ENCODE assay signal across 8 mouse cellular contexts in the genomic region with DNA sequence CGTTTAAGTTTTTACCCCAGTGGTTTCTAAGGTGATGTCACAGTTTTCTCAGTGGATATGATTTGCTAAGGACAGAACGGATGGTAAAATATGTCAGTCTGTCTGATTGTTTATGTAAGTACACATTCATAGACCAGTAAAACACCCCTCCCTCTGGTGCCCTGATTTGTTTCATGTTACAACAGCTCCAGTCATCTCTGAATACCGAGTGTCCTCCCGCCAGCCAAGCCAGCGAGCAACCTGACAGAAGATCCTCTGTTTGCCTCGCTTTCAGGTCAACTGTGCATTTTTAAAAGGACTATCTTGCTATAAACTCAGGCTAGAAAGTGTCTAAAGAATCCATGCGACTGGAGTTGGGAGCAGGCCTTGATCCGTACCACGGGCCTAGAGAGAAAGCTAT. TPM values are rescaled to one million over a fixed set of nuclear protein-coding genes. Genes with fewer than 3 reads are reported as not detected.
DNase-seq lines count a peak whose midpoint lies in the region; ATAC-seq and TF ChIP-seq lines count a peak whose summit lies in the region.
"Had no signal": no experiment of that assay in that cellular context is flagged by ENCODE, and none has a peak within 500 bp of the region (broad histone marks: within the 10 kb centered on the region; RNA-seq: fewer than 3 reads in every experiment).

No protein-coding gene starts in this region.

- no peak for ATAC-seq in hindbrain, embryonic 13.5 days (ENCODE audit: low FRiP score)
- ATAC-seq in hindbrain, embryonic 12.5 days (ENCODE audit: low FRiP score), result no peak
- ATAC-seq in limb, embryonic 13.5 days (ENCODE audit: low FRiP score, low read depth), result no peak

- H3K4me2 ChIP-seq in hindbrain, embryonic 13.5 days, result no peak overlapping the region
- no peak overlapping the region; the same call in 1 of the 2 replicates for H3K4me2 ChIP-seq in hindbrain, embryonic 12.5 days (replicated peaks)
- peak overlapping the region; percentile 72; the same call in 1 of the 2 replicates for H3K4me2 ChIP-seq in limb, embryonic 13.5 days (replicated peaks)

- H3K27me3 ChIP-seq in hindbrain, embryonic 13.5 days, result no peaks in the 10 kb centered on the region
- no peaks in the 10 kb centered on the region for H3K27me3 ChIP-seq in hindbrain, embryonic 12.5 days
- H3K27me3 ChIP-seq in E14TG2a.4 (ENCODE audit: insufficient read depth, low read length), result peaks cover 17% of the 10 kb centered on the region
- H3K27me3 ChIP-seq in limb, embryonic 13.5 days, result no peaks in the 10 kb centered on the region

- peak overlapping the region; percentile 18; the same call in 1 of the 2 replicates for H3K27ac ChIP-seq in hindbrain, embryonic 13.5 days
- H3K27ac ChIP-seq in hindbrain, embryonic 12.5 days, result no peak overlapping the region; the same call in 1 of the 2 replicates
- H3K27ac ChIP-seq in limb, embryonic 13.5 days, result peak overlapping the region; percentile 70; the same call in 1 of the 2 replicates

- H3K9ac ChIP-seq in hindbrain, embryonic 13.5 days, result no peak overlapping the region
- no peak overlapping the region for H3K9ac ChIP-seq in hindbrain, embryonic 12.5 days
- no peak overlapping the region for H3K9ac ChIP-seq in limb, embryonic 13.5 days

- no peak for TF ChIP-seq CTCF in E14TG2a.4 (conservative IDR thresholded peaks at IDR 0.05; ENCODE audit: low read length)

- H3K4me1 ChIP-seq in hindbrain, embryonic 13.5 days (replicated peaks), result peaks cover 9% of the 10 kb centered on the region
- H3K4me1 ChIP-seq in hindbrain, embryonic 12.5 days, result peaks cover 11% of the 10 kb centered on the region; the same call in 1 of the 2 replicates
- H3K4me1 ChIP-seq in E14TG2a.4 (replicated peaks; ENCODE audit: low read depth, low read length), result peaks cover 14% of the 10 kb centered on the region
- 0 out of 2 replicates have a peak, but pooled peaks cover 10% of the 10 kb centered on the region for H3K4me1 ChIP-seq in limb, embryonic 13.5 days

- H3K4me3 ChIP-seq in hindbrain, embryonic 13.5 days, result no peak overlapping the region
- no peak overlapping the region for H3K4me3 ChIP-seq in hindbrain, embryonic 12.5 days
- peak overlapping the region; percentile 78 for H3K4me3 ChIP-seq in E14TG2a.4 (replicated peaks; ENCODE audit: low read length)
- no peak overlapping the region for H3K4me3 ChIP-seq in limb, embryonic 13.5 days

- peak; percentile 25 for DNase-seq in Muller cell, postnatal 12 days (ENCODE audit: inconsistent ontology term)
- no peak for DNase-seq in adrenal gland, postnatal 14 days
- no peak for DNase-seq in frontal cortex, postnatal 36 days (ENCODE audit: low spot score in 2 of 2)

- H3K9me3 ChIP-seq in hindbrain, embryonic 13.5 days, result no peaks in the 10 kb centered on the region
- H3K9me3 ChIP-seq in hindbrain, embryonic 12.5 days (replicated peaks), result no peaks in the 10 kb centered on the region
- peaks cover 9% of the 10 kb centered on the region; the same call in 1 of the 2 replicates for H3K9me3 ChIP-seq in E14TG2a.4 (ENCODE audit: low read length)
- peaks cover 10% of the 10 kb centered on the region for H3K9me3 ChIP-seq in limb, embryonic 13.5 days

- H3K36me3 ChIP-seq in hindbrain, embryonic 13.5 days, result no peaks in the 10 kb centered on the region
- no peaks in the 10 kb centered on the region for H3K36me3 ChIP-seq in hindbrain, embryonic 12.5 days
- no peaks in the 10 kb centered on the region for H3K36me3 ChIP-seq in E14TG2a.4 (ENCODE audit: insufficient read depth, low read length)
- H3K36me3 ChIP-seq in limb, embryonic 13.5 days, result no peaks in the 10 kb centered on the region

- WGBS in hindbrain, embryonic 13.5 days, result 63% methylated on average over 9 of the region's 9 CpGs
- WGBS in hindbrain, embryonic 12.5 days, result 63% methylated on average over 9 of the region's 9 CpGs
- 66% methylated on average over 9 of the region's 9 CpGs for WGBS in limb, embryonic 13.5 days

RNA-seq across cellular contexts. Expression of gene Slc2a12, which starts 0.6 kb away (rescaled TPM):
- 4.2 and 5.2 TPM in 2 replicates for polyA plus RNA-seq in hindbrain, embryonic 13.5 days (2015; fragmentation: Nextera tagmentation; extraction: Ambion mirVana)
- polyA plus RNA-seq in hindbrain, embryonic 12.5 days (2016; fragmentation: Nextera tagmentation; extraction: Ambion mirVana), result 3.7 and 4.1 TPM in 2 replicates
- 1.8 and 2.2 TPM in 2 replicates for polyA plus RNA-seq in limb, embryonic 13.5 days (2015; fragmentation: Nextera tagmentation; extraction: Ambion mirVana)
- total RNA-seq in adrenal gland, postnatal 14 days (2021), result 1.9 and 2.3 TPM in 2 replicates
- polyA plus RNA-seq: liver, postnatal 0 days had no signal
